Mouse (Mus musculus) frontal cortex, postnatal 14 days (tissue): ENCODE results near the gene Cyp1a1.
A peak's percentile ranks its signal among the peaks of the same experiment; 100 is the strongest.

Experiments
- DNase-seq, 2 experiments: peaks; one replicate each; pipeline ENCODE4 v3.0.0; 2022; ENCODE audit warnings: low spot score in 2 of 2

Gene Cyp1a1

DNA sequence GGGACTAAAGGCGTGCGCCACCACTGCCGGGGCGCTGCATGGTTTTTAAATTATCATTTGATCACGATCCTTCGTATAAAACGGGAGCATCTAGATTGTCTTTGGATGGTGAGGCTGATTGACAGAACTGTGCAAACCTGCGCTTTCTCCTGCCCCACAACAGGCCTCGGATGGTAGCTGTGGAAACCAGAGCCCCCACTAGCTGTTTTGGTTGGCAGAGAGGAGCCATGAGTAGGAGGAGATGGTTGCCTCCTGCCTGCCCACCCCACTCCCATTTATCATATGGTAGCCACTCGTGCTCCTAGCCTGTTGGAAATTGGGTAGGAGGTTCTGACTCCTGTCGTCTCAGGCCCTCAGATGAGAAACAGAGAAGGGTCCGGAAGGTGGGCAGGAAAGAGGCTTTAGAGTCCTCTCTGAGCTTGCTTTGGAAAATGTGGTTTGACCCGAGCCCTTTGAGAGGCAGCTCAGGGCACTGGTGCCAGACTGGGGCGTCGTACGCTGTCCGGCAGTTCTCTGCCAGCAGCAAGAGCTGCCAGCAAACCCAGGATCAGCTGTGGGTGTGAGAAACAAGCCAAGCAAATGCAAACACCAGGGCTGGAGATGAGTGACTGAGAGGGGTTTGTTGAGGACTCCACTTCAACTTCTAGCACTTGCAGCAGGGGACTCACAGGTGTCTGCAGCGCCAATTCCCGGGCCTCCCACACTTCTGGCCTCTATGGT is 30.9 kb upstream of the Cyp1a1 start:
- DNase-seq: no peak

DNA sequence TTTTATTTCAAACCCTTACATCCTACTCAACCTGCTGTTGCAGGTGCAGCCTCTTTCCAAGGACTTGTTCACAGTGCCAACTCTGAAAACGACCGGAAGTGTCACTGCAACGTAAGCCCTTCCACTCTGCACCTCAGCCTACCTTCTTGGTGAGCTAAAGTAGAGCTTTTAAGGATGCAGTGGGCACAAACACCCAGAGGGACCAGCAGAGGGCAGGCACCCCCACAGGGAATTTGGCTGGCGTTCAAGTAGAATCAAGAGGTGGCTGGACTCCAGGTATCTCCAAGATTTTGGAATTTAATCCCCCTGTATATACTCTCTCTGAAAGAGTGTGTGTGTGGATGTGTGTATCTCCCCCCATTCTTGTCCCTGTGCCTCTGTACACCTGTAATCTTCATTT is 29.9 kb upstream of the Cyp1a1 start:
- no peak for DNase-seq

DNA sequence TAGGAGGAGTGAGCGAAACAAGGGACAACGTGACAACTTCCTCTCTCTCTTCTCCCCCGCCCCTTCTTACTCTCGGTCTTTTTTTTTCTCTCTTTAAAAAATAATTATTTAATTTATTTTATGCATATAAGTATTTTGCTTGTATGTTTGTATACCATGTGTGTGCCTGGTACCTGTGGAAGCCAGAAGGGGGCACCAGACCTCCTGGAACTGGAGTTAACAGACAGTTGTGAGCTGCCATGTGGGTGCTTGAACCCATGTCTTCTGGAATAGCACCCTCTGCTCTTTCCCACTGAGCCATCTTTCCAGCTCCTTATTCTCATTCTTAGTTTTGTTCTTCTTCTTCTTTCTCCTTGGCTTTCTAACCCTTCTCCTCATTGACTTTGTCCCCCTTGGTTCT is 28.8 kb upstream of the Cyp1a1 start:
- no peak for DNase-seq

DNA sequence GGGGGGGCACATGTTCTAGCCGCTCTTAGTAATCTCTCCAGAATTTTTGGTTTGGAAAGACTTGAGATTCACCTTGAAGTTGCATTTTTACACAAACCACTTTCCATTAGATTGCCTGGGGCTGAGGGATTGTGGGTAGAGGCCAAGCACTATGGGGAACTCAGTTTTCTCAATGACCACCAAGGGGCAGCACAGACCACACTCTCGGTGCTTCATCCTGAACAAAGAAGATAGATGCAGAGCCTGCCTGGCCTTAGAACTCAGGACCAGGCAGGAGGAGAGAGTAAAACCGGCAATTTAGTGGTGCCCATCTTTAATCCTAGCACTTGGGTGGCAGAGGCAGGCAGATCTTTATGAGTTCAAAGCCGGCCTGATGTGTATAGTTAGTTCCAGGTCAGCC is 28.0 kb upstream of the Cyp1a1 start:
- peak in 1 of 2 experiments; percentile 70 for DNase-seq

DNA sequence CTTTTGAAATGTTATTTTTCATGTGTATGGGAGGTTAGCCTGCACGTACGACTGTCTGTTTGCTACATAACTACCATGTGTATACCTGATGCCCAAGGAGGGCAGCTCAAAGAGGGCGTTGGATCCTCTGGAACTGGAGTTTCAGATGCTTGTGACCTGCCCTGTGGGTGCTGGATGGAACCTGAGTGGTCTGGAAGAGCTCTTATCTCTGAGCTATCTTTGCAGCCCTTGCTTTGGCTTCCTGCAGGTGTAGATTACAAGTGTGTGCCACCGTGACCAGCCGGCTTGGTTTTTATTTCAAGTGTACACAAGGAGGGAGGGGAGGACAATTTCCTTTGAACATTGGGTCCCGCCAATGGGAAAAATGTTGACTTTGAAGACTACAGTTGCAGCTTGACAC is 27.2 kb upstream of the Cyp1a1 start:
- DNase-seq: no peak

DNA sequence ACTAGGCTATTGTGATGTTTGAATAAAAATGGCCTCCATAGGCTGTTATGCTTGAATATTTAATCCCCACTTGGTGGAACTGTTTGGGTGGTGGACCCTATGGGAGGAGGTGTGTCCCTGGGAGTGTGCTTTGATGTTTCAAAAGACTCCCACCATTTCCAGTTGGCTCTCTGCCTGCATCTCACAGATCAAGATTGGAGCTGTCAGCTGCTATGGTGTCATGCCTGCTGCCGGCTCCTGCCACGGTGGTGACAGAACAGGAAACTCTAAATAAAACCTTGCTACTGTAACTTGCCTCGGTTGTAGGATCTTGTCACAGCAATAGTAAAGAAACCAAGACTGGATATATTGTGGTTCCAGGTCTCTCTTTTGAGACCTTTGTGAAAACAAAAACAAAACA is 26.2 kb upstream of the Cyp1a1 start:
- DNase-seq: no peak

DNA sequence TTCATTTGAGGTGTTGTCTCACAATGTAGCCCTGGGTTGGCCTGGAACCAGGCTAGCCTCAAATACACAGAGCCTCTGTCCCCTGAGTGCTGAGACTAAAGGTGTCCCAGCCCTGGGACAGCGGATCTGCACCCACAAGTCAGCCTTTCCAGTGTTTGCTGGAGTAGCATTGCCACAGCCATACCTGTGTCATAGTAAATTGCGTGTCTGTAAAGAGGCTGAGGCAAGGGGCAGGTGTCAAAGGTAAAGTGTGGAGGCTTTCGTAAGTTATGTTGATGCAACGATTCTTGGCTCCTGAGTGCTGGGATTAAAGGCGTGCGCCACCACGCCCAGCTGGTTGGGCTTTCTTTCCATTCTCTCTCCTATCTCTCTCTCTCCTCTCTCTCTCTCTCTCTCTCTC is 23.1 kb upstream of the Cyp1a1 start:
- DNase-seq: no peak

DNA sequence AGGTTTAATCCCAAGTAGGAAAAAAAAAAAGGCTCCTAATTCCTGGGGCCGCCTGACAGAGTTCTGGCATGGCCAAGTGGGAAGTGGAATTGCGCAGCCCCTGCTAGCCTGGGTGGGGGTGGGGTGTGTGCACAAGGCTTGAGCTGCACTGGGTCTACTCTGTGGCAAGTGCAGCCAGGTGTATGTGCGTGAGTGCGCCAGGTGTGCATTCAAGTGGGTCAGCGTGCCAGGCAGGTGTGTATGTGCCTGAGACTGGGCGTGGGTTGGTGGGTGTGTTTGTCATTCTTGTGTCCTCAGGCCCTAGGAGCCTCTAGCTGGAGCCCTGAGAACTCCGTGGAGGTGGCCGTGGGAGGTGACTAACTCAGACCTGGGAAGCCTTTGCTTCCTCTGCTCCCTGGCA is 21.2 kb upstream of the Cyp1a1 start:
- no peak for DNase-seq

DNA sequence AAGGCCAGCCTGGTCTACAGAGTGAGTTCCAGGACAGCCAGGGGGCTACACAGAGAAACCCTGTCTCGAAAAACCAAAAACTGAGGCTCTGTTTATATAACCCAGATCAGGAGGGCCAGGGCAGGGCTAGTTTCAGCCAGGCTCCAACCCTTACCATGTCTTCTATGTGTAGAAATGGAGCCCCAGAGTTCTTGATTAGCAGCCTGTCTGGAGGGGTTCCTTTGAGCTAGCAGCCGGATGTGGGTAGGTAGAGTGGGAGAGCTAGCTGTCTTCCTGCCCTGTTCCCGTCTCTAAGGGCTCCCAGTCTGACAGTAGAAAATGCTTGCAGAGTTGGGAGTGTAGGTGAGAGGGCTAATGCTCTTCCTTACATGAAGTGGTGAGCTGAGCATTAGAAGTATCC is 20.6 kb upstream of the Cyp1a1 start:
- no peak for DNase-seq

DNA sequence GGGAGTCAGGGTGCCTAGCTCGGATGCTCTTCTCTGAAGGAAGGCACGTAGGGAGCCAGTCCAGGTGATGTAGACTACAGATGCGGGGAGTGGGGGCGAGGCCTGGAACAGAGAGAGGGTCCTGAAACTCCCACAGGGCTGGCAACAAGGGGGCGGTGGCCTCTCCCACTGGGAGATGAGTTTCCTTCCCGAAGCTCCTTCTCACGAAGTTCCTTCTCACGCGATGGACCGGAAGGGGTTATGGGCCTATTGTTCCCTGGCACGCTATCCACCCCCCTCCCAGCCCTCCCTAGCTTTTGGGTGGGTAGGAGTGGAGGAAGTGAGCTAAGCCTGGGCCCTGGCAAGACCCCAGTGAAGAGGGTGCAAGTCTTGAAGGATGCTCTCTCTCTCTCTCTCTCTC is 19.9 kb upstream of the Cyp1a1 start:
- DNase-seq: no peak

DNA sequence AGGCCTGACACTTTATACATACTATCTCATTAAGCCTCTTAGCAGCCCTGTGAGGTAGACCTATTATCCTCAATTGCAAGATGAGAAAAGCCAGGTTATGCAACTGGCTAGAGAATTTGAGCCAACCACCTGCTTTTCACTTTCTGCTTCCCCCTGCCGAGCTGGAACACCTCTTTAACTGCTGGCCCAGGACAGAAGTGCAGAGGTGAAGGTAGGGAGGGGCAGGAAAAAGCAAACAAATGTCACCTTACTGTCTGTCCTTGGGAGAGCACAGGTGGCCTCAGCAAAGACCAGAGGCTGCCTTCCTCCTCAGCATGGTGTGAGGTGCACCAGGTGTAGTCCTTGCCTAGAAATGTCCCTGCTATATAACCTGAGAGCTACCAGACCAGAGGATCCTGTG is 19.5 kb upstream of the Cyp1a1 start:
- no peak for DNase-seq

DNA sequence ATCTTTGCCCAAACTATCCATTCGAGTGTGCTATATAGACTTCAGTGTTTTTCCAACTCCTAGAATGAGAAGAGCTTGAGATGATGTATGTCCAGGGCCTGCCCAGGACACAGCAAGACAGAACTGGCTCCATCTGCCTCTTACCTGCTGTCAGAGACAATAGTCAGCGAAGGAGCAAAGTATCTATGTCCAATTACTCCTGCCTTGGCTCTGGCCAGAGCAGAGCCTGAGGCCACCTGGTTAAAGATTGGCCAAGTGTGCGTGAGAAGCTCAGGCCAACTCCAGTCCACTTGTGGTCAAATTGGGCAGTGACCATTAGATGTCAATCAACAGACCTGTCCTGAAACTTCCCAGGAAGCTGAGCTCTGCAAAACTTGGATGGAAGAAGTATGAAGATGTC is 18.2 kb upstream of the Cyp1a1 start:
- DNase-seq: no peak

DNA sequence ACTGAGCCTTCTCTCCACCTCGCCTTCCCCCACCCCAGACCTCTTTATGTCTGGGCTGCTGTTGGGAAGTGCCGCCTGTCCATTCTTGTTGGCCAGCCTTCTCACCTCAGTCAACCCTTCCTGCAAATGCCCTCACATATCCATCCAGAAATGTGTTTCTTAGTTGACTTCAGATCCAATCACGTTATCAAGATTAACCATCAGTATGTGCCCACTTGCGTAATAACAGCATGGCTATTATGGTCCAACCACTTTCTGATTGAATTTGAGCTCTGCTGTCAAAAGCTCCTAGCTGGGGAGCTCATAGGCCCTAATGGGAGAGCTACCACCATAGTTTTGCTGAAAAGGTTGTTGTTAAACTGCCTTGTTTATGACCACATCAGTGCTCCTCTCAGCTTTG is 16.7 kb upstream of the Cyp1a1 start:
- DNase-seq: no peak

DNA sequence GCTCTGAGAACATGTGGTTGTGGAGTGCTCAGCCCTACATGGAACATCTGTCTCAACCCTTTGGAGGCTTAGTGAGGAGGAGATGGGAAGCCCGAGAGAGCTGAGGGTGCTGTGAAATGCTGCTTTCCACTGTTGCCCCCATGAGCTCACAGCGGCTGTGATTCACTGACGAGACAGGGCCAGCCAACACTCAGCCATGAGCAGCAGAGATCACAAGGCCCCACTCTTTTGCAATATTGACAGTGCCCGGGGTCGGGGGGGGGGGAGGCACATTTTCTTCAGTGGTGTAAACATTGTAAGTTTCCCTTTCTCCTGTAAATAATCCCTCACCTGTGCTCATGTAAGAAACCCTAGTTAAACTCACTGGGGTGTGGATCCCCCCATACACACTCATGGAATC is 16.2 kb upstream of the Cyp1a1 start:
- no peak for DNase-seq

DNA sequence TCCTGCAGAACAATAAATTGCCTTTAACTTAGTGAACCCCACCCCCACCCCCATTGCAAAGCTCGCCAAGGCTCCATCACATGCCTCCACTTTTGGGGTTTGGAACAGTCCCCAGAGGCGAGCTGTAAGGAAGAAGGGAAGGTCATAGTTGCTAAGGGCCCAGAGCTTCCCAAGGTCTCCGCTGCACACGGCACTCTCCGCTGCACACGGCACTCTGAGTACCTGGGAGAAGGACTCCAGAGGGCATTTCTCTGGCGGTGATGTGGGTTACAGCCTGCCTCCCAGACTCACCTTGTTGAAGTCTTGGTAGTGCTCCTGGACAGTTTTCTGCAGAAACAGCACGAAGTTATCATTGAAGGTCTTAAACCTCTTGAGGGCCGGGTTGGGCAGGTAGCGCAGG is 6.3 kb upstream of the Cyp1a1 start:
- no peak for DNase-seq

DNA sequence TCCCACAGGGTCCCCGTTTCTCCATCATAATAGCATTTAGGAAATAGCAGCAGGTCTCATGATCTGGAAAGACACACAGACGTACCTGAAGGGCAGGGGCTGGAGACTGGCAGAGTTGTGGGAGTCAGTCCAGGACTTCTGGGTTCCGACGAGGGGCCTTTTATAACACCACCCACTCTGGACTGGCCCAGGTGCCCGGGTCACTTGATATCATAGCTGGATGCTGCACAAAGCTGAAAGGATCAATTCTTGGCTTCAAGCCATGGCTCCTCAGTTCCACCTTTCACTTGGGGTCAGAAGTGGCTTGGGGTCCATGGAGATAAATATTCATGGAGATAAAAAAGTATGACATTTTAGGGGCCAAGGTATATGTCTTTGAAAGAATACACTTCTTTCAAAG is 4.2 kb upstream of the Cyp1a1 start, which contains the start of gene Cyp1a2:
Gene Cyp1a2, minus strand, starts transcription at position 184 of the 400 bp plus-strand sequence.
- no peak for DNase-seq

DNA sequence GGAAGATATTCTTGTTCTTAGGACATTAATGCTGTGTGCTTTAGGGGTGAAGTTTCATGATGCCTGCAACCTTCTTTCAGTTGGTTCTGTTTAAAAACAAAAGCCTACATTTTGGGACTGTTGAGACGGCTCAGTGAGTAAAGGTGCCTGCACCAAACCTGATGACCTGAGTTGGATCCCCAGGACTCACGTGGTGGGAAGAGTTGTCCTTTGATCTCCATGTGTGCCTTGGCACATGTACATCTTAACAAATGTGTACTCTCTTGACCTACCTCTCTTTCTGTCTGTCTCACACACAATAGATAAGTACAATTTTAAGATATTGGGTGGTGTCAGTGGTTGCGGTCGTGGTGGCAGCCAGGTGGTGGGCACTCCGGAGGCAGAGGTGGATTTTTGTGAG is 1.7 kb upstream of the Cyp1a1 start:
- DNase-seq: no peak

DNA sequence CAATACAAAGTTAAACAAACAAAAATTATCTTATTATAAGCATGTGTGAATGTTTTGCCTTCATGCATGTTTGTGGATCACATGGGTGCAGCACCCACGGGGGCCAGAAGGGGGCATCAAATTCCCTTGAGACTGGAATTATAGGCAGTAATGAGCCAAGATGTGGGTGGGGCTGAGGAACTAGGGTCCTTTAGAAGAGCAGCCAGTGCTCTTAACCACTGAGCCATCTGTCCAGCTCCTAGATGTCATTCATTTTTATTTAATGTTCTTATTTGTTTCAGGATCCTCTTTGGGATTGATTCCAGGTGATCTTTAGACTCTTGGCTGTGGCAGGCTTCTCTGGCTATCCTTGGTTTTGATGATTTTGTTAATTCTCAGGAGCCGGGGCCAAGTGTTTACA is 430 bp downstream of the Cyp1a1 start:
- DNase-seq: no peak

DNA sequence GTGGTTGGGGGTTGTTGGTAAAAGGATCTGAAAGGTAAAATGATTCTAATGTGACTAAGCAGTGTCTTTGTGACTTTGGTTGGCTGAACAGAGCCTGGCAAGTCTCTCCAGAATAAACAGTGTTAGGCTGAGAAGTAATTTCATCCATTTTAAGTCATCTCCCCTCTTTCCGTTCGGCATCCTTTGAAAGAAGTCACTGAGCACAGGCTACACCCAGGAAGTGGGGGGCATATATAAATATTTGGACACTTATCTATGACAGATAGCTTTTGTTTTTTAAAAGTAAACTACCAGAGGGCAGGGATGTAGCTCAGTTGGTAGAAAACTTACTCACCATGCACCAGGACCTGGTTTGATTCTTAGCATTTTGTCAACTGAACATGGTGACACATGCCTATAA is 878 bp downstream of the Cyp1a1 start:
- no peak for DNase-seq

DNA sequence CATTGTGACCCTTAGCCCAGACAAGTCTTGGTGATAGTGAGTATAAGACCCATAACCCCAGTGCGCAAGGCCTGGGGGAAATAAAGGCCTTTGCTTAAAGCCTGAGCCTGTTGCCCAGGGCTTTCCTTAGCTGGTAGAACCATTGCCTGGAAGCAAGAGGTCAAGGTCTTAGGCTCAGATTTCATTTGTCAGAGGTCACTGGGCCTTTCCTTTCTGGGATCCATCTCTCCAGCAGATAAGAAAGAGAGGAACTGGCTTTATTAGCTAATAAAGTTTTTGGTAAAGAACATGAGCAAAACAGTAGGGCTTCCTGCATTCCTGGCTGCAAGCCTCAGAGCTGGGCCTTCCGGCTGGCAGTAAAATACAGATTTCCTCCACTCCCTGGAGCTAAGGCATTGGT is 6.4 kb downstream of the Cyp1a1 start:
- no peak for DNase-seq

DNA sequence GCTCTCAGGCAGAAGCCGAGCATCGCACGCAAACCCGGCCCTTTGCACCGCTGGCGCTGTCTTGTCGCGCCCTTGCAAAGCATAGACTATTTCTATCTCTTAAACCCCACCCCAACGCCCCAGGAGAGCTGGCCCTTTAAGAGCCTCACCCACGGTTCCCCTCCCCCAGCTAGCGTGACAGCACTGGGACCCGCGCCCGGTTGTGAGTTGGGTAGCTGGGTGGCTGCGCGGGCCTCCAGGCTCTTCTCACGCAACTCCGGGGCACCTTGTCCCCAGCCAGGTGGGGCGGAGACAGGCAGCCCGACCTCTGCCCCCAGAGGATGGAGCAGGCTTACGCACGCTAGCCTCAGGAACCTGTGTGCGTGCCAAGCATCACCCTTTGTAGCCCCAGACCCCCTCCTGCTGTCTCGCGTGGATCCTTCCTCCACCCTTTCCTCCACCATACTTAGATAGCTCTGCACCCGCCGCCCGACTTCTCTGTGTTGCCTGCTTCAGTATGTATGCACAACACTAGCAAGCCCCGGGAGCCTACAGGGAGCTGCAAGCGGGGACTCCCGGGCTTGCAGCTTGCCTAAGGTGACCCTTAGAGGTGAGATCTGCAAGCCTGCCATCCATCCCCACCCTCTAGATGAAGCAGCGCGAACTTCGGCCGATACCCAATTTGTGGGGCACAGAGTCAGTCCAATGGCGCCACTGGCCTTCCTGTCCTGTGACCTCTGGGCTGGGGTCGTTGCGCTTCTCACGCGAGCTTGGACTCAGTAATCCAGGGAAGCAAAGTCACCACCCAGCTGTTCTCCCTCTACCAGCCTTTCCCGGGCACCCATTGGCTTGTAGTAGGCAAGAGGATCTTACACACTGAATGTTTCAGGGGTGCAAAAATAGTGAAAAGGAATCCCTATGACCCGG is 8.9 kb downstream of the Cyp1a1 start:
- peak; percentile 52 to 61 for DNase-seq

DNA sequence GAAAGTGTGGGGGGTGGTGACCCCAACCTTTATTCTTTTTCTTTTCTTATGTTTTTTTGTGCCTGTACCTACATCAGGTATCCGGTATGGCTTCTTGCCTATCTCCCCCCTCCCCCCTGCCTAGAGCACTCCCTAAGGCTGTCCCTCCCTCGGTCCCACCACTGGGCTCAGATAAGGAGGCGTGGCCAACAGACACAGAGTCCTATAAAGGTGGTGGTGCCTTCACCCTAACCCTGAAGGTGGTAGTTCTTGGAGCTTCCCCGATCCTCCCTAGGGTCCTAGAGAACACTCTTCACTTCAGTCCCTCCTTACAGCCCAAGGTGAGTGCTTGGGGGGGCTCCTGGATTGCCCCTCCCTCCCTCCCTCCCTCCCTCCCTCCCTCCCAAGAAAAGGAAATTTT is 9.7 kb downstream of the Cyp1a1 start:
- DNase-seq: no peak

DNA sequence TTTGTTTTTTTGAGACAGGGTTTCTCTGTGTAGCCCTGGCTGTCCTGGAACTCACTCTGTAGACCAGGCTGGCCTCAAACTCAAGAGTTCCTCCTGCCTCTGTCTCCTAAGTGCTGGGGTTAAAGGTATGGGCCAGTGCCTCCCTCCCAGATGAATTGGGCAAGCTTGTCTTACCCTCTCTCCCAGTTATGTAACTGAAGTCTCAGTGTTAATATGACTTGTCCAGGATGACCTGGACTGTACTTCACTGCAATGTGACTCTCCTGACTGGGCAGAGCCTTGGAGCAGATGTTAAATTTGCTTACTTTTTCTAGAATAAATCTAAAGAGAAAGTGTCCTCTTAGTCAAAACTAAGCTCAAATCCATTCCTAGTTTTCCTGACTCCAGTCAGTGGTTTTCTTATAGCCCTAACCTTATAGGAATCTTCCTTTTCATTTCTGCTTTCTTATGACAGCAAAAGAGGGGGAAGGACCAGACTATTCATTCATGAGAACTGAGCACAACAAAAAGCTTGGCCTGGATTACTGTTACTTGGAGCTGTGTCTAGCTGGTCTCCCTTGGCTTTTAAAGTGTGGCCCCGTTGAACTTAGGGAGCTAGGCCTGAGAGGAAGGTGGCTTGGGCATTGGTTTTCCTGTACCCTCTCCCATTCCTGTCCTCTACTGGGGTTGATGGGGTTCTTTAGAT is 10.9 kb downstream of the Cyp1a1 start:
- DNase-seq: no peak
